Mouse (Mus musculus) midbrain, embryonic 15.5 days (tissue): ENCODE results near the gene Hist1h4j. TPM values are rescaled to one million over a fixed set of nuclear protein-coding genes. Genes with fewer than 3 reads are reported as not detected.
"Not testable (repeated sequence)": the region's sequence is repeated elsewhere in the genome, so short reads cannot be mapped to it uniquely, and the experiment has no call there.

ENCODE experiments used
- ATAC-seq: fragments of 200-750 bp; cut with Nextera tagmentation; replicated peaks from 2 replicates; pipeline ENCODE4 v1.8.0; 2017; ENCODE audit warnings: moderate TSS enrichment
- H3K27ac ChIP-seq: fragments of 300-500 bp; sonication (generic); 2 replicates; pipeline ENCODE4 v1.5.1; 2015; ENCODE audit warnings: mild to moderate bottlenecking, inconsistent platforms
- H3K27me3 ChIP-seq: fragments of 300-500 bp; sonication (generic); replicated peaks from 2 replicates; pipeline ENCODE4 v1.6.1; 2015; ENCODE audit warnings: inconsistent platforms
- H3K36me3 ChIP-seq: fragments of 300-500 bp; sonication (generic); replicated peaks from 2 replicates; pipeline ENCODE4 v1.6.1; 2015; ENCODE audit warnings: inconsistent platforms
- H3K4me1 ChIP-seq: fragments of 300-500 bp; sonication (generic); 2 replicates; pipeline ENCODE4 v1.6.1; 2015; ENCODE audit warnings: inconsistent platforms
- H3K4me2 ChIP-seq: fragments of 300-500 bp; sonication (generic); 2 replicates; pipeline ENCODE4 v1.6.1; 2015; ENCODE audit warnings: inconsistent platforms, mild to moderate bottlenecking, moderate library complexity
- H3K4me3 ChIP-seq: fragments of 300-500 bp; sonication (generic); 2 replicates; pipeline ENCODE4 v1.5.1; 2015; ENCODE audit warnings: mild to moderate bottlenecking, inconsistent platforms
- H3K9ac ChIP-seq: fragments of 300-500 bp; sonication (generic); 2 replicates; pipeline ENCODE4 v1.6.1; 2015; ENCODE audit warnings: mild to moderate bottlenecking, inconsistent platforms
- H3K9me3 ChIP-seq: fragments of 300-500 bp; sonication (generic); 2 replicates; pipeline ENCODE4 v1.6.1; 2016; ENCODE audit warnings: inconsistent platforms
- WGBS: fragments of 180-500 bp; shearing (Covaris S2); methylation state at CpG from one replicate; pipeline ENCODE4 v1.1.7; 2015; ENCODE audit warnings: mixed read lengths; 5-methylcytosine and 5-hydroxymethylcytosine counted together
- polyA plus RNA-seq: library from polyadenylated mRNA; unstranded; fragments of >200 nt; fragmentation: Nextera tagmentation; extraction: Ambion mirVana; gene quantifications from 2 replicates; pipeline ENCODE4 v1.2.1, GENCODE M21; 2015

Gene Hist1h4j
- polyA plus RNA-seq, 1 experiment from 2014 or later, result 0.93 TPM

- Histone ChIP-seq H3K9me3 (no peaks in the 10 kb centered on the region), H3K4me3 (peak overlapping the region; percentile 49), H3K27ac (peak overlapping the region; percentile 98), H3K4me1 (peaks cover 12% of the 10 kb centered on the region), H3K27me3 (no peaks in the 10 kb centered on the region), H3K36me3 (no peaks in the 10 kb centered on the region), H3K4me2 (peak overlapping the region; percentile 79), H3K9ac (peak overlapping the region; percentile 57)
- WGBS, result under 1% methylated on average over 21 of the region's 21 CpGs
- ATAC-seq, result peak; percentile 87
Measured at GRCm38 (mm10) chr13:21734010-21734905, 606 bp upstream of the Hist1h4j start.

- no peak overlapping the region for H3K27ac ChIP-seq
- H3K4me3 ChIP-seq, result no peak overlapping the region
- H3K36me3 ChIP-seq, result no peaks in the 10 kb centered on the region
- peaks cover 12% of the 10 kb centered on the region for H3K4me1 ChIP-seq
- WGBS, result 95% methylated on average over 1 of the region's 1 CpGs
- H3K27me3 ChIP-seq, result no peaks in the 10 kb centered on the region
- no peak overlapping the region for H3K4me2 ChIP-seq
- no peaks in the 10 kb centered on the region for H3K9me3 ChIP-seq
- H3K9ac ChIP-seq, result no peak overlapping the region
- no peak for ATAC-seq
Measured at GRCm38 (mm10) chr13:21745006-21745405, 10.1 kb downstream of the Hist1h4j start.

GRCm38 (mm10) chr13:21749387-21750158, 14.7 kb downstream of the Hist1h4j start:
- H3K4me3 ChIP-seq, result peak overlapping the region; percentile 49
- peak overlapping the region; percentile 90 for H3K27ac ChIP-seq
- H3K9ac ChIP-seq, result peak overlapping the region; percentile 45
- 4% methylated on average over 5 of the region's 5 CpGs for WGBS
- no peaks in the 10 kb centered on the region for H3K36me3 ChIP-seq
- H3K4me1 ChIP-seq, result peaks cover 21% of the 10 kb centered on the region
- no peak for ATAC-seq
- H3K4me2 ChIP-seq, result peak overlapping the region; percentile 68
- no peaks in the 10 kb centered on the region for H3K9me3 ChIP-seq
- H3K27me3 ChIP-seq, result no peaks in the 10 kb centered on the region

GRCm38 (mm10) chr13:21750159-21751017, 15.5 kb downstream of the Hist1h4j start, which contains the start of gene Hist1h4k:
Gene Hist1h4k (minus strand): TSS chr13:21750505.
- not testable (repeated sequence) for H3K36me3 ChIP-seq, H3K9me3 ChIP-seq, H3K27me3 ChIP-seq
- peak within 1 kb of the TSS; percentile 45 for H3K9ac ChIP-seq
- H3K4me1 ChIP-seq, result peaks cover 26% of the 10 kb centered on the region
- WGBS, result under 1% methylated on average over 46 of the region's 56 CpGs
- H3K4me2 ChIP-seq, result peak within 1 kb of the TSS; percentile 68
- peak within 1 kb of the TSS; percentile 90 for H3K27ac ChIP-seq
- peak; percentile 88 for ATAC-seq
- peak within 1 kb of the TSS; percentile 49 for H3K4me3 ChIP-seq

GRCm38 (mm10) chr13:21751417-21751816, 16.6 kb downstream of the Hist1h4j start:
- Histone ChIP-seq H3K36me3 (no peaks in the 10 kb centered on the region), H3K27ac (no peak overlapping the region), H3K4me2 (no peak overlapping the region), H3K9me3 (no peaks in the 10 kb centered on the region), H3K4me1 (peaks cover 26% of the 10 kb centered on the region), H3K9ac (no peak overlapping the region), H3K27me3 (no peaks in the 10 kb centered on the region), H3K4me3 (no peak overlapping the region)
- no peak for ATAC-seq

GRCm38 (mm10) chr13:21751827-21752226, 17.0 kb downstream of the Hist1h4j start:
- Histone ChIP-seq H3K4me1 (peaks cover 26% of the 10 kb centered on the region), H3K9me3 (no peaks in the 10 kb centered on the region), H3K27me3 (no peaks in the 10 kb centered on the region), H3K4me3 (no peak overlapping the region), H3K27ac (no peak overlapping the region), H3K4me2 (no peak overlapping the region), H3K9ac (no peak overlapping the region), H3K36me3 (no peaks in the 10 kb centered on the region)
- WGBS, result 78% methylated on average over 3 of the region's 3 CpGs
- no peak for ATAC-seq

- no peaks in the 10 kb centered on the region for H3K9me3 ChIP-seq
- H3K4me1 ChIP-seq, result peaks cover 26% of the 10 kb centered on the region
- H3K36me3 ChIP-seq, result no peaks in the 10 kb centered on the region
- no peak overlapping the region for H3K4me2 ChIP-seq
- no peak overlapping the region for H3K9ac ChIP-seq
- 0 out of 2 replicates have a peak overlapping the region, but pooled peaks have one; percentile 12 for H3K27ac ChIP-seq
- no peak overlapping the region for H3K4me3 ChIP-seq
- H3K27me3 ChIP-seq, result no peaks in the 10 kb centered on the region
- WGBS, result 46% methylated on average over 3 of the region's 3 CpGs
- no peak for ATAC-seq
Measured at GRCm38 (mm10) chr13:21752356-21752755, 17.5 kb downstream of the Hist1h4j start.

- H3K36me3 ChIP-seq, result no peaks in the 10 kb centered on the region
- no peak for ATAC-seq
Measured at GRCm38 (mm10) chr13:21753051-21753523, 18.2 kb downstream of the Hist1h4j start.

GRCm38 (mm10) chr13:21753524-21754285, 18.8 kb downstream of the Hist1h4j start, which contains the start of the genes Hist1h2ak and Hist1h2bn:
Gene Hist1h2ak (minus strand): TSS chr13:21753827.
Gene Hist1h2bn (plus strand): TSS chr13:21754123.
- H3K4me1 ChIP-seq, result peaks cover 22% of the 10 kb centered on the region
- WGBS, result under 1% methylated on average over 47 of the region's 50 CpGs
- not testable (repeated sequence) for H3K9me3 ChIP-seq, H3K36me3 ChIP-seq, H3K27me3 ChIP-seq
- H3K4me3 ChIP-seq, result peak within 1 kb of the TSS; percentile 49
- peak within 1 kb of the TSS; percentile 95 for H3K27ac ChIP-seq
- peak within 1 kb of the TSS; percentile 42 for H3K9ac ChIP-seq
- H3K4me2 ChIP-seq, result peak within 1 kb of the TSS; percentile 79
- ATAC-seq, result peak; percentile 97

More at GRCm38 (mm10) chr13:21753051-21753523, 18.2 kb downstream of the Hist1h4j start:
- Histone ChIP-seq H3K9me3 (no peaks in the 10 kb centered on the region), H3K27me3 (no peaks in the 10 kb centered on the region), H3K9ac (peak overlapping the region; percentile 42), H3K4me1 (peaks cover 26% of the 10 kb centered on the region), H3K4me3 (peak overlapping the region; percentile 49), H3K4me2 (peak overlapping the region; percentile 79), H3K27ac (peak overlapping the region; percentile 95)
- 2% methylated on average over 10 of the region's 10 CpGs for WGBS

GRCm38 (mm10) chr13:21754294-21755001, 19.6 kb downstream of the Hist1h4j start:
- Histone ChIP-seq H3K4me3 (peak overlapping the region; percentile 49), H3K4me1 (peaks cover 16% of the 10 kb centered on the region), H3K4me2 (peak overlapping the region; percentile 79), H3K27ac (peak overlapping the region; percentile 95; the same call in 1 of the 2 replicates), H3K9ac (peak overlapping the region; percentile 31)
- peak; percentile 2 for ATAC-seq
- H3K9me3 ChIP-seq, H3K36me3 ChIP-seq, H3K27me3 ChIP-seq: not testable (repeated sequence)
- WGBS, result under 1% methylated on average over 26 of the region's 26 CpGs
